Mouse (Mus musculus) kidney, postnatal 0 days (tissue): ENCODE data around the gene Tox2. TPM values are rescaled to one million over a fixed set of nuclear protein-coding genes. Genes with fewer than 3 reads are reported as not detected.

ENCODE experiments used
- ATAC-seq: fragments of 200-750 bp; cut with Nextera tagmentation; replicated peaks from 2 replicates; pipeline ENCODE4 v1.8.0; 2017; ENCODE audit warnings: low read depth, moderate number of reproducible peaks, moderate TSS enrichment, moderate library complexity; ENCODE audit not compliant: low FRiP score
- DNase-seq: peaks from one replicate; pipeline ENCODE4 v3.0.0-alpha.2; 2016; ENCODE audit warnings: low spot score
- H3K27ac ChIP-seq: fragments of 300-500 bp; sonication (generic); 2 replicates; pipeline ENCODE4 v1.5.1; 2014; ENCODE audit warnings: mild to moderate bottlenecking
- H3K27me3 ChIP-seq: fragments of 300-500 bp; sonication (generic); 2 replicates; pipeline ENCODE4 v1.6.1; 2014; ENCODE audit warnings: low read length, mixed read lengths; ENCODE audit not compliant: insufficient read depth
- H3K36me3 ChIP-seq: fragments of 300-500 bp; sonication (generic); 2 replicates; pipeline ENCODE4 v1.6.1; 2014; ENCODE audit warnings: low read length, mixed read lengths; ENCODE audit not compliant: insufficient read depth
- H3K4me1 ChIP-seq: fragments of 300-500 bp; sonication (generic); replicated peaks from 2 replicates; pipeline ENCODE4 v1.6.1; 2014; ENCODE audit warnings: antibody characterized with exemption, low read length, mixed read lengths; ENCODE audit not compliant: insufficient read depth
- H3K4me2 ChIP-seq: fragments of 300-500 bp; sonication (generic); 2 replicates; pipeline ENCODE4 v1.6.1; 2014; ENCODE audit warnings: mild to moderate bottlenecking, low read length, moderate library complexity, mixed read lengths
- H3K4me3 ChIP-seq: fragments of 300-500 bp; sonication (generic); replicated peaks from 2 replicates; pipeline ENCODE4 v1.5.1; 2014; ENCODE audit warnings: low read depth, low read length
- H3K9ac ChIP-seq: fragments of 300-500 bp; sonication (generic); 2 replicates; pipeline ENCODE4 v1.6.1; 2014; ENCODE audit warnings: low read depth, low read length
- H3K9me3 ChIP-seq: fragments of 300-500 bp; sonication (generic); replicated peaks from 2 replicates; pipeline ENCODE4 v1.6.1; 2016; ENCODE audit warnings: low read length, inconsistent platforms, mixed read lengths
- CTCF ChIP-seq: IDR thresholded peaks from 2 replicates; pipeline ENCODE4 v1.5.1; 2016; ENCODE audit warnings: antibody characterized with exemption, low read depth, mild to moderate bottlenecking, moderate library complexity
- WGBS: fragments of 180-500 bp; shearing (Covaris S2); extraction: QIAGEN DNeasy Blood & Tissue Kit; methylation state at CpG from one replicate; pipeline ENCODE4 v1.1.7; 2014; 5-methylcytosine and 5-hydroxymethylcytosine counted together
- polyA plus RNA-seq: library from polyadenylated mRNA; unstranded; fragments of >200 nt; fragmentation: Nextera tagmentation; extraction: Ambion mirVana; gene quantifications from 2 replicates; pipeline ENCODE4 v1.2.1, GENCODE M21; 2015

Tox2 gene
- polyA plus RNA-seq, 1 experiment from 2014 or later: 1.1 TPM

DNA sequence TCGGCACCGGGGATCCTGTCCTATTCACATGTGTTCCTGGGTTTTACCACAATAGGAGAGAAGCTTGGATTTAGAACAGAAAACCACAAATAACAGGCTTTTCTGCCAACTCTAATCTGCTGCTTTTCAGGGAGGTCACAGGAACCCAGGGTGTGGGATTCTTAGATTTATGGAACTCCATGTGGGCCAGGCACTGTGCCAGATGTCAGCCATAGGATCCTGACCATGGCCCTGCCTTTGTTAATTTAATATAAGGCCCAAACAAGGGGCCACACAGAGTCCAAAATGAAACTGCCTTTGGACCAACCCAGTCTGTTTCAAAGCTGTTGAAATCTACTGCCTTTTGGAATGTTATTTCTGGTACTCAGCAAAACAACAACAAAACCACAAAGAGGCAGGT lies 8.9 kb upstream of the Tox2 start:
- Histone ChIP-seq H3K4me2 (no peak overlapping the region), H3K9me3 (no peaks in the 10 kb centered on the region), H3K27me3 (no peaks in the 10 kb centered on the region), H3K36me3 (no peaks in the 10 kb centered on the region), H3K4me1 (no peaks in the 10 kb centered on the region), H3K27ac (no peak overlapping the region), H3K4me3 (no peak overlapping the region), H3K9ac (no peak overlapping the region)
- no peak for DNase-seq
- ATAC-seq: no peak
- TF ChIP-seq CTCF: no peak
- WGBS: 59% methylated on average over 2 of the region's 2 CpGs

DNA sequence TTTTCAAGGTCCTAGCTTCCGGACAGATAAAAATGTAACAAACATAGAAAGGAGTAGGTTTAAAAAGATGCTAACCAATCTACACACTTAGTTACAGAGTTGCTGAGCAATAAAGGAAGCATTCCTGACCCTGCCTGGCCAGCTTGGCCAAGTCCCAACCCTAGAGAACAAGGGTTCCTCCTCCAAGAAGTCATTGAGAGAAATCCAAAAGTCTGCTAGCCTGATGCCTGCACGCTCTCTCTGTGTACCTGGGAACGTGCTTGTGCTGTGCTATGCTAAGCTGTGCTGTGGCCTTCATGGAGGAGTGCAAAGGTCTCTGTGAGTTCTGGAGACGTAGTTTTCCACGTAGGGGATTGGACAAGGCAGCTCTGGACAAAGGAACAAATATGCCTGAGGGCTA lies 8.4 kb upstream of the Tox2 start:
- peak; percentile 54 for DNase-seq
- Histone ChIP-seq H3K9me3 (no peaks in the 10 kb centered on the region), H3K4me2 (no peak overlapping the region), H3K36me3 (no peaks in the 10 kb centered on the region), H3K4me3 (no peak overlapping the region), H3K27me3 (no peaks in the 10 kb centered on the region), H3K4me1 (no peaks in the 10 kb centered on the region), H3K9ac (no peak overlapping the region), H3K27ac (no peak overlapping the region)
- ATAC-seq: no peak
- 50% methylated on average over 5 of the region's 5 CpGs for WGBS
- no peak for TF ChIP-seq CTCF

DNA sequence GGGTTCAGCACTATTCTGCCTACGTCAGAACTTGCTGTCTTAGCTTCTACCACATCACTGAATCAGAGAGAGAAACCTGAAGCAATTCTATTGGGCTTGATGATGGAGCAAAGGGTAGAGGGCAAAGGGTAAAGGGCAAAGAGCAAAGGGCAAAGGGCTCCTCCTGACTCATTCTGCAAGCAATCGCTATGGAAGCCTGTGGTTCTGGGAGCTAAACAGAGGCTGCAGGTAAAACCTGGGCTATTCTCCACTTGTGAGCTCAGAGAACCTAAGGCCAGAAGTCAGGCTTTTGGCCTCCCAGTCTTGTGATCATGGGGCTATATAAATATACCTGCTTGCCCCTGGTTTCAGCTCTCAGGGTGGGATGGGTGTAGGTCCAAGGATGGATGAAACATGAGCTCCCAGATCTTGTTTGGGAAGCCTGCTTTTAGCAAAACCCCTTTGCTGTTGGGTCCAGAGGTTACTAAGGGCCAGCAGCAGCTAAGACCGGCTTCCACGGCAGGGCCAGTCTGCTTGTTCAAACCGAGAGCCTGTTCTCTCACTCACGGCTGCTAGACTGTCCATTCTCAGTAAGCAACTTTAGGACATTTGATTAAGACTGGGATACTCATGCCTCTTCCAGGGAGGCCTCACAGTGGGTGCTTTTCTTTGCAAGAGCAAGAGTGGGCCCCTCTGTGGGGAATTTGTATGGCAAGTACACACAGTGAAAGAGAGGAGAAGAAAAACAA lies 7.7 kb upstream of the Tox2 start:
- H3K4me3 ChIP-seq: no peak overlapping the region
- H3K9ac ChIP-seq: no peak overlapping the region
- no peak overlapping the region for H3K27ac ChIP-seq
- no peak for DNase-seq
- no peak overlapping the region for H3K4me2 ChIP-seq
- 50% methylated on average over 6 of the region's 6 CpGs for WGBS
- no peak for ATAC-seq
- no peaks in the 10 kb centered on the region for H3K27me3 ChIP-seq
- no peaks in the 10 kb centered on the region for H3K9me3 ChIP-seq
- H3K4me1 ChIP-seq: no peaks in the 10 kb centered on the region
- no peak for TF ChIP-seq CTCF
- no peaks in the 10 kb centered on the region for H3K36me3 ChIP-seq

DNA sequence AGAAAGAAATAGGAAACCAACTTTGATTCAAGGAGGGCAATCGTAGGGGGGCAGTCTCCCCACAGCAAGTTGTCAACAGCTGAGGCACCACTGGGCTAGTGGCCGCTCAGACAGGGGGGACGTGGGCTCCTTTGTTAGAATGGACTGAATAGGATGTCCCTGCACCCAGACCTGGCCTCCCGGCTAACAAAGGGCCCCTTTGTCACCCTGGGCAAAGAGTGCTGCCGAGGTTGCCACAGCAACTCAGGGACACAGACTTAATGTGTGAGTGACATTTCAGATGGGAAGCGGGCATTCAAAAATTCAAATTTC lies 7.1 kb upstream of the Tox2 start:
- no peaks in the 10 kb centered on the region for H3K4me1 ChIP-seq
- no peak for DNase-seq
- no peaks in the 10 kb centered on the region for H3K9me3 ChIP-seq
- H3K4me3 ChIP-seq: no peak overlapping the region
- no peak for TF ChIP-seq CTCF
- ATAC-seq: no peak
- no peak overlapping the region for H3K27ac ChIP-seq
- no peaks in the 10 kb centered on the region for H3K36me3 ChIP-seq
- H3K27me3 ChIP-seq: no peaks in the 10 kb centered on the region
- WGBS: 35% methylated on average over 6 of the region's 6 CpGs
- no peak overlapping the region for H3K4me2 ChIP-seq
- H3K9ac ChIP-seq: no peak overlapping the region

DNA sequence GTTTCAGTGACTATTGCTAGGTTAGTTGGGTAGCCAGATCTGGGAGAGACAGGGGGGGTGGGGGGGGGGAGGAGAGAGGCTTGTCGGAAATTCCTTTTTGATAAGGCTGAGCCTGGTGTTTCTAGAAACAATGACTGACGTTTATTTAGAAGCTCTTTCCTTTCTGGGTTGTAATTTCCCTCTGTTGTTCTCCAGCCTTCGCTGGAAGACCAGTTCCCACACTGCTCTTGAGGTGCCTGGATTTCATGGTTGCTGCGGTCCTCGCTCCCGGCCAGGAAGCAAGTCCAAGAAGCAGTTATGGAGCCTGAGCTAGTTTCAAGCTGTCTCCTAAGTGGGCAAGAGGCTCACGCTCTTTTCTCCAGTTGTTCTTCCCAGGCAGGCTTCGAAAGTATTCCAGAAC lies 1.0 kb upstream of the Tox2 start:
- no peak overlapping the region for H3K4me3 ChIP-seq

DNA sequence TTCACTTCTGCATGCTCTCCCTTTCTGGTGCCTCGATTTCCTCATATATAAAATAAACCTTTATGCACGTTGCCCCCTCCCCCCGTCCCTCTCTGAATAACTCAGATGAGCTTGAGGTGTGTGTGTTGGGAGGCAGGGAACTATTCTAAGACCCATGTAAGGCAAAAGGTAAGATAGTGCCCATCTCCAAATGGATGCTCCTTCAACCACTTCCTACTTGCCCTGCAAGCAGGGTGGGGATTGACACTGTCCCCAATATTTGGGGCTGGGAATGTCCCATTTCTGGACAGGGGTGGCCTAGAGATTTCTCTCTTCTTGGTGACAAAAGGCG lies 407 bp upstream of the Tox2 start:
- Histone ChIP-seq H3K9ac (no peak overlapping the region), H3K4me1 (peaks cover 8% of the 10 kb centered on the region; the same call in 1 of the 2 replicates), H3K4me2 (peak overlapping the region; percentile 75), H3K4me3 (peak overlapping the region; percentile 42), H3K27me3 (peaks cover 42% of the 10 kb centered on the region), H3K9me3 (no peaks in the 10 kb centered on the region; the same call in 1 of the 2 replicates), H3K27ac (no peak overlapping the region), H3K36me3 (no peaks in the 10 kb centered on the region)
- DNase-seq: no peak
- ATAC-seq: no peak
- no peak for TF ChIP-seq CTCF
- WGBS: 8% methylated on average over 4 of the region's 4 CpGs

More for the DNA sequence above, 1.0 kb upstream of the Tox2 start:
- DNase-seq (no peak), ATAC-seq (no peak)
- 50% methylated on average over 8 of the region's 8 CpGs for WGBS
- TF ChIP-seq CTCF: no peak
- Histone ChIP-seq H3K9me3 (no peaks in the 10 kb centered on the region; the same call in 1 of the 2 replicates), H3K27me3 (peaks cover 42% of the 10 kb centered on the region), H3K4me1 (peaks cover 8% of the 10 kb centered on the region; the same call in 1 of the 2 replicates), H3K9ac (no peak overlapping the region), H3K36me3 (no peaks in the 10 kb centered on the region), H3K27ac (no peak overlapping the region), H3K4me2 (peak overlapping the region; percentile 75)
